Mouse (Mus musculus) liver, embryonic 11.5 days (tissue): ENCODE data around the gene Rasgrp1. TPM values are rescaled to one million over a fixed set of nuclear protein-coding genes. Genes with fewer than 3 reads are reported as not detected.

Experiments used
- ATAC-seq: fragments of 200-750 bp; cut with Nextera tagmentation; replicated peaks from 2 replicates; pipeline ENCODE4 v1.8.0; 2017; ENCODE audit warnings: moderate number of reproducible peaks, mild to moderate bottlenecking, moderate TSS enrichment, moderate library complexity; ENCODE audit not compliant: low FRiP score
- DNase-seq: peaks from one replicate; pipeline ENCODE4 v3.0.0-alpha.2; 2017; ENCODE audit warnings: low spot score
- H3K27ac ChIP-seq: fragments of 300-500 bp; sonication (generic); 2 replicates; pipeline ENCODE4 v1.5.1; 2014; ENCODE audit warnings: mild to moderate bottlenecking, low read depth, low read length, control low read depth
- H3K27me3 ChIP-seq: fragments of 300-500 bp; sonication (generic); replicated peaks from 2 replicates; pipeline ENCODE4 v1.6.1; 2014; ENCODE audit warnings: low read length, mixed read lengths; ENCODE audit not compliant: control insufficient read depth, insufficient read depth
- H3K36me3 ChIP-seq: fragments of 300-500 bp; sonication (generic); 2 replicates; pipeline ENCODE4 v1.6.1; 2014; ENCODE audit warnings: mild to moderate bottlenecking, low read length, moderate library complexity, mixed read lengths; ENCODE audit not compliant: control insufficient read depth, insufficient read depth
- H3K4me1 ChIP-seq: fragments of 300-500 bp; sonication (generic); replicated peaks from 2 replicates; pipeline ENCODE4 v1.6.1; 2014; ENCODE audit warnings: low read length, mixed read lengths; ENCODE audit not compliant: control insufficient read depth, insufficient read depth
- H3K4me2 ChIP-seq: fragments of 300-500 bp; sonication (generic); 2 replicates; pipeline ENCODE4 v1.6.1; 2014; ENCODE audit warnings: mild to moderate bottlenecking, control low read depth, moderate library complexity
- H3K4me3 ChIP-seq: fragments of 300-500 bp; sonication (generic); 2 replicates; pipeline ENCODE4 v1.5.1; 2014; ENCODE audit warnings: low read depth, low read length, control low read depth
- H3K9ac ChIP-seq: fragments of 300-500 bp; sonication (generic); 2 replicates; pipeline ENCODE4 v1.6.1; 2014; ENCODE audit warnings: low read depth, low read length, control low read depth
- H3K9me3 ChIP-seq: fragments of 300-500 bp; sonication (generic); 2 replicates; pipeline ENCODE4 v1.6.1; 2016; ENCODE audit warnings: low read length, inconsistent platforms, mixed read lengths; ENCODE audit not compliant: control insufficient read depth
- WGBS: fragments of 180-500 bp; shearing (Covaris S2); extraction: QIAGEN DNeasy Blood & Tissue Kit; methylation state at CpG from one replicate; pipeline ENCODE4 v1.1.7; 2014; 5-methylcytosine and 5-hydroxymethylcytosine counted together
- polyA plus RNA-seq: library from polyadenylated mRNA; unstranded; fragments of >200 nt; fragmentation: Nextera tagmentation; extraction: Ambion mirVana; gene quantifications from 2 replicates; pipeline ENCODE4 v1.2.1, GENCODE M21; 2014

Rasgrp1 gene
- 0.26 and 0.62 TPM in 2 replicates for polyA plus RNA-seq

DNA sequence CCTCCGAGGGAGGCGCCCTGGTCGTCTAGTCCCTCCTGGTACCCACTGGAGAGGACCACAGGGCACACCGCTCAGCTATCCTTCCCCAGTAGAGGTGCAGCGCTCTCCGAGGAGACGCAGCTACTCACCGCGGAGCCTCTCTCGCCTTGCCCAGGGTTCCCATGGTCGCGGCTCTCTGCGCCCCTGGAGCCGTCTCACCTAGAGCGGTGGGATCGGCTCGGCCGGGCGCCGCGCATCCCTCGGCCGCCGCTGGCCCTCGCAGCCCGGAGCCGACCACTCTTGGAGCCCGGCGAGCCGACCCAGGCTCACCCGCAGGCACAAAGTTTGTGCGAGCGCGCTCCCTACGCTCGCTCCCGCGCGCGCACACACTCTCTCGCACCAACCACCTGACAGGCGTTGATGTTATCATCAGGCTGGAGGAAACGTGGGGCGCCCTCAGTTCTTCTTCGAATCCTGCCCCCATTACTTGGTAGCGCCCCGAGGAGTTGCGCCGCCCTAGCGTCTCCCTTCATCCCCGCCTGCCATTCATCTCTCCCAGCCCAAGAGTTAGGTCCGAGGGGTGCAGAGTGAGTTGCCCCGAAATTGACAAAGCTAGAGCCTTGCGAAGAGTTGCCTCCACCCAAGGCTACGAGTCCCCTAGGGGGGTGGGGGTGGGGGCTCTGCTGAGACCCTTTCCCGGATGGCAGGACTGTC, at the start of gene Rasgrp1:
Gene Rasgrp1, minus strand, starts transcription at position 455 of the 693 bp plus-strand sequence.
- H3K27ac ChIP-seq: no peak within 1 kb of the TSS
- H3K4me2 ChIP-seq: peak within 1 kb of the TSS; percentile 73
- DNase-seq (peak; percentile 40), ATAC-seq (peak; percentile 47)
- H3K4me3 ChIP-seq: peak within 1 kb of the TSS; percentile 50
- no peaks in the 10 kb centered on the region for H3K4me1 ChIP-seq
- H3K36me3 ChIP-seq: no peaks in the 10 kb centered on the region
- H3K9ac ChIP-seq: no peak within 1 kb of the TSS
- WGBS: 3% methylated on average over 56 of the region's 56 CpGs
- H3K27me3 ChIP-seq: peaks cover 30% of the 10 kb centered on the region
- no peaks in the 10 kb centered on the region for H3K9me3 ChIP-seq

DNA sequence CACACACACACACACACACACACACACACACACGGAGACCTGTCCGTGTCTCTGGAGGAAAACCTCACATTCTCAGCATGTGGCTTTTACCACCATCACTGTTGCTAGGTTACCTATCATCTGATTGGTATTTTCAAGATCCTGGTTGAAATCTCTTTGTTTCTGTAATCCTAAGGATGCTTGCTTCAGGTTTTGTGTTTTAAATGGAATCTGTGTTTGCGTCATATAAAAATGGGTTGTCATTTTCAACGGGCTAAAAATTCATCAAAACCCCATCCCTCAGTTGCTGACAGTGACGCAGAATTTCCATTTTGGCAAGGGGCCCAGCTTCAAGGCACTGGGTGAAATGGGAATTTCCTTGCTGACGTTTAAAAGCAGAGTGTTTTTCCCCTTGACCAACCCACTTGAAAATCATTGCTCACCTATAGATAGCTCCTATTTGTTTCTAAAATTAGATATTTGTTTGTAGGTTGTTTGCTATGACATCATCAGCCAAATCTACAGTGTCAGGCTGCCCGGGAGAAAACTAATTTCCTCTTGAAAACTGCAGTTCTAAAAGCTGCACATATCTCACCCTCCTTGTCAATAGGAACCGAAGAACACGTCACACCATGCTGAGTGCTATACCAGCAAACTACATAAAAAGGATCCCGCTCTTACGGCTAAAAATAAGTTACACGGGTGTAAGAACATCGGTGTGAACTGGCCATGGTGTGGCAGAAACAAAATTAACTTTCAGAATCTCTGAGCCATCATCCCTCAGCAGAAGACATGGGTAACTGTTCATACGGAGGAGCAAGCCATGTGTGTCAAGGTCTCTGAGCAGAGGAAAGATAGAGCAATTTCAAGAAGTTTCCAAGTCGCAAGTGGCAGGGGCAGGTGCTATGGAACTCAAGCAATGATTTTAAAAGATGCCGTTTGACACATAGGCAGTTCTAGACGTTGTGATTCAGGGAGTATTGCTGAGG, 47.4 kb upstream of the Rasgrp1 start:
- Histone ChIP-seq H3K27ac (no peak overlapping the region), H3K27me3 (no peaks in the 10 kb centered on the region), H3K9me3 (no peaks in the 10 kb centered on the region), H3K4me3 (no peak overlapping the region), H3K4me1 (no peaks in the 10 kb centered on the region), H3K4me2 (no peak overlapping the region), H3K36me3 (no peaks in the 10 kb centered on the region), H3K9ac (no peak overlapping the region)
- DNase-seq: no peak
- ATAC-seq: no peak
- WGBS: 82% methylated on average over 17 of the region's 17 CpGs

DNA sequence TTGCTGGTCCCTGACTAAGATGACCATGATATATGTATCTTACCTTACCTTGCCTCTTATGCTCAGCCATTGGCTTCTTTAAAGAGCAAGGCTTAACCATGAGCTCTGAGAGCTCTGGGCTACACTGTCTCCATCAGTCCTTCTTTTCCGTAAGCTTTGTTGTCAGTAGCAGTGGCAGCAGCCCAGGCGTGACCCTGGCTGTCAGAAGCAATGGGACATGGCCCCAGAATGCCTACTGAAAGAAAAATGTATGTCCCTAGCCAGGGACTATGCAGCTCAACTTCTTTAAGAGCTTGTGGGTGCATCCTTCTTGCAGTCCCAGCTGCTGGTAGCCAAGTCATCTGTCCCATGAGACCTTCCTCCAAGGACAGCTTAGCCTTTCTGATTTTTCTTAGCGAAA, 46.7 kb upstream of the Rasgrp1 start:
- DNase-seq: no peak
- no peak for ATAC-seq
- H3K27me3 ChIP-seq: no peaks in the 10 kb centered on the region
- no peak overlapping the region for H3K9ac ChIP-seq
- no peak overlapping the region for H3K4me3 ChIP-seq
- WGBS: 75% methylated on average over 3 of the region's 3 CpGs
- no peaks in the 10 kb centered on the region for H3K36me3 ChIP-seq
- no peaks in the 10 kb centered on the region for H3K9me3 ChIP-seq
- H3K27ac ChIP-seq: no peak overlapping the region
- no peak overlapping the region for H3K4me2 ChIP-seq
- H3K4me1 ChIP-seq: no peaks in the 10 kb centered on the region

DNA sequence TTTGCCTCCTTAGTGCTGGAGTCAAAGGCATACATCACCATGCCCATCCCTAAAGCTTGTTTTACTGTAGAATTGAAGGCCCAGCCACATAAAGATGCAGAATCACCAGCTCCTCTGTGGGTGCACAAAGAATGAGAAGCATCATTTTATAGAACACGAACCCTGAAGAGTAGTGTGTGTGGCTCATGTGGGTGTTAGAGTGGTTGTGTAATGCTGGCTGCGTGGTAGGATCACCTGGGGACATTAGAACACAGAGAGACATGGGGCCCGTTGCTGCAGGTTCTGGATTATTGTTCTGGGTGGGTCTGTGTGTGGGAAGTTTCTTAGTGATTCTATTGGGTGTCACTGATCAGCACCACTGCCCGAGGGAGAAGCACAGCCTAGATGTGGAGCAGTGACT, 45.3 kb upstream of the Rasgrp1 start:
- no peak overlapping the region for H3K9ac ChIP-seq

DNA sequence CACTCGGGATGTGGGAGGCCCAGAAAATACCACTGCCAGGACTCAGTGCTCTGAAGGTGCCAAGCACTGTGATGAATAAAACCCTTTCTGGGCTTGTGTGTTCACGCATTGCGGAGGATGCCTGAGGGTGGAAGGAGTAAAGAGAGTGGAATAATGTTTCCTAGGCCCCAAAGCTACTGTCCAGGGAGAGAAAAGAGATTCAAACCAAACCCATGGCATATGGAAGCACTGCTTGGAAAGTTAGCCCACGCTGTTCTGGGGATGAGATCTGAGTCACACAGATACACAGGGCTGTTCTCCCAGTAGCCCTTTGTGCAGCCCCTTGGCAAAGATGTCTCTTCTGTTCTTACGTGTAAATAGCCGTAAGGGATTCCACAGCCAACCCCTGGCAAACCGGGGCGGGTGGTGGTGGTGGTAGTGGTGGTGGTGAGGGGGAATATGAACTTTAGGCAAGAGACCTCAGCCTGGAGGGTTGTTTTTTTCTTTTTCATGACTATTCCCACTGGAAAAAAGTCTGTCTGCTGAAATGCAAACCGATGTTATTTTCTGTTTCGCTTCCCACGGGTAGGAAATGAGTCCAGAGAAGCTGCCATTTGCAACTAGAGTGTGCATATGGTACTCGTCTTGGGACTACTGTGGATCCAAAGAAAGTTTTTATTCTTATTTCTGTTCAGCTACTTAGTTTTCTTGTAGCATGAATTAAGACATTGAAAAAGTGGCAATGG, 44.3 kb upstream of the Rasgrp1 start:
- H3K4me3 ChIP-seq: no peak overlapping the region
- ATAC-seq (no peak), DNase-seq (no peak)
- no peak overlapping the region for H3K9ac ChIP-seq
- no peak overlapping the region for H3K27ac ChIP-seq
- H3K4me2 ChIP-seq: no peak overlapping the region
- no peaks in the 10 kb centered on the region for H3K27me3 ChIP-seq
- no peaks in the 10 kb centered on the region for H3K9me3 ChIP-seq
- no peaks in the 10 kb centered on the region for H3K4me1 ChIP-seq
- H3K36me3 ChIP-seq: no peaks in the 10 kb centered on the region
- 84% methylated on average over 12 of the region's 12 CpGs for WGBS

More for the DNA sequence above, 45.3 kb upstream of the Rasgrp1 start:
- no peaks in the 10 kb centered on the region for H3K9me3 ChIP-seq
- H3K27ac ChIP-seq: no peak overlapping the region
- DNase-seq (no peak), ATAC-seq (no peak)
- WGBS: 65% methylated on average over 4 of the region's 4 CpGs
- H3K4me3 ChIP-seq: no peak overlapping the region
- no peaks in the 10 kb centered on the region for H3K27me3 ChIP-seq
- H3K4me1 ChIP-seq: no peaks in the 10 kb centered on the region
- no peaks in the 10 kb centered on the region for H3K36me3 ChIP-seq
- H3K4me2 ChIP-seq: no peak overlapping the region

DNA sequence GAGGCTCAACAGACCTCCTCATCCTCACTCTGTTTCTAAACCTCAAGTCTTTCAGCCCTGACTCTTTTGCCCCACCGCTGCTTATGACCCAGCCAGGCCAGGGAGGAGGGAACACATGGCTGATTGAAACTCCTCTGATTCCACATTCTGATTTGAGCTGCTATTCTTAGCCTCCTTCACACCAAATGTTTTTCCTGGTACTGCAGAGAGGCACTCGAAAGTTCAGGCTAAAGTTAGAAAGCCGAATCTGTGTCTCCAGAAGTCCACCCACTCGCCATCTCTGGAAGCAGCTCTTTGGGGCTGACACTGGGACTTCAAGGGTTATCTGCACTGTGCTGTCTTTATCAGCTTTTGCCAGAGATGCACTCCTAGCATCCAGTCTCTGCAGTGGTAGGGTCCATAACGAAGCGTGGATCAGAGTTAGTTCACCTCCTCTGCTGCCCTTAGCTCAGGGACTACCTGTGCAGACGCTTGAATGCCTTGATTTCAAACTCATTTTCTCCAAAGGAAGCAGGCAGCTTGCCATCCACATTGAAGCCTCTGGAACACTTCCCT, 43.3 kb upstream of the Rasgrp1 start:
- Histone ChIP-seq H3K4me3 (no peak overlapping the region), H3K27ac (no peak overlapping the region), H3K9ac (no peak overlapping the region), H3K4me1 (no peaks in the 10 kb centered on the region), H3K36me3 (no peaks in the 10 kb centered on the region), H3K9me3 (no peaks in the 10 kb centered on the region), H3K4me2 (no peak overlapping the region), H3K27me3 (no peaks in the 10 kb centered on the region)
- no peak for DNase-seq
- WGBS: 44% methylated on average over 7 of the region's 7 CpGs
- no peak for ATAC-seq

DNA sequence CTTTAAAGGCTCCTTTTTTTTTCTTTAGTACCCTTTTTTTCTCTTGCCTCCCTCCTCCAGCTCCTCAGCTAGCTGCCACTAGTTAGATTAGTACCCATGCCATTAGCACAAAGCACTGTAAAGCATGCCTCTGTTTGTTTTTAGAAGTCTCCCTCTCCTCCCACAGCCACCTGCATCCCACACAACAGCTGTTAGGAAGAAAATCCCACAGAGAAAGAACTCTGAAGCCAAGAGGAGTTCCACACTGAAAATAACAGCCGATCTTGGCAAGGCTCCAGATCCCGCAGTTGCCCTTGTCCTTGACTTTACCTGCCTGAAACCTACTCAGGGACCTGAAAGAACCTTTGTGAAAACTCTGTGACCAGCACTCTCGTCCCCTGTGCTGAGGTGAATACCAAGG, 38.5 kb upstream of the Rasgrp1 start:
- 68% methylated on average over 3 of the region's 3 CpGs for WGBS
- ATAC-seq (no peak), DNase-seq (no peak)
- no peaks in the 10 kb centered on the region for H3K27me3 ChIP-seq
- no peaks in the 10 kb centered on the region for H3K4me1 ChIP-seq
- H3K27ac ChIP-seq: no peak overlapping the region
- H3K9me3 ChIP-seq: no peaks in the 10 kb centered on the region
- H3K9ac ChIP-seq: no peak overlapping the region
- no peak overlapping the region for H3K4me2 ChIP-seq
- no peak overlapping the region for H3K4me3 ChIP-seq
- no peaks in the 10 kb centered on the region for H3K36me3 ChIP-seq

DNA sequence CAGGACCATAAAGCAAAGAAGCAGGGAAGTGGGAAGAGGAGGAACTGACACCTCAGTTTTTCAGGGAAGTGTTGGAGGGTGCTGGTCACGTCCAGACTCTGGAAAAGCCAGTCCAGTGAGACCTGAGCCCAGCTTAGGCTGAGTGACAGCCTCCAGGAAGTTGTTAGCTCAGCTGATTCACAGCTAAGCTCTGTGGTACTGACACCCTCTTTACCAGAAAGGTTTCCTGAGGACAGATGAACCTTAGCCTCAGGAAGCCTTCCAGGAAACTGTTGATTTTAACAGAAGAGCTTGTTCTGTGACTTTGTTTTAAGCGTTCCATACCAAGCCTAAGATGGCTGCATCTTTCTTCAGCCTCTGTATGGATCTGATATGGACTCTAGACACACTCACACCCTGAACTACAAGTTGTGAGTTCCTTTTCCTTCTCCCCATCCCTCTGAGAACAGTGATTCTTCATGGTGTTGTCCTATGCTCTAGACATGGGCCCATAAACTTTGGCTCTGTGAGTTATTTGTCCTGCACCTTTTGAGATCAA, 31.6 kb upstream of the Rasgrp1 start:
- Histone ChIP-seq H3K9ac (no peak overlapping the region), H3K27ac (no peak overlapping the region), H3K36me3 (no peaks in the 10 kb centered on the region), H3K4me1 (no peaks in the 10 kb centered on the region), H3K9me3 (no peaks in the 10 kb centered on the region), H3K4me2 (no peak overlapping the region), H3K27me3 (no peaks in the 10 kb centered on the region), H3K4me3 (no peak overlapping the region)
- DNase-seq (no peak), ATAC-seq (no peak)
- 39% methylated on average over 2 of the region's 2 CpGs for WGBS
